Mouse (Mus musculus) heart, embryonic 12.5 days (tissue): ENCODE measurements at regions not wholly inside any gene's neighbourhood (a gene's known extent, or its start where the extent isn't known, plus 50 kb on each side); places are given as distances from the start of the nearest gene placed in this dataset.

Experiments
- ATAC-seq: fragments of 200-750 bp; cut with Nextera tagmentation; 2 replicates; pipeline ENCODE4 v1.8.0; 2017; ENCODE audit warnings: moderate TSS enrichment, moderate library complexity; ENCODE audit not compliant: insufficient number of reproducible peaks, low FRiP score
- H3K27ac ChIP-seq: fragments of 300-500 bp; sonication (generic); 2 replicates; pipeline ENCODE4 v1.5.1; 2016; ENCODE audit warnings: mild to moderate bottlenecking, moderate library complexity; ENCODE audit not compliant: poor library complexity, severe bottlenecking
- H3K27me3 ChIP-seq: fragments of 300-500 bp; sonication (generic); replicated peaks from 2 replicates; pipeline ENCODE4 v1.6.1; 2016; ENCODE audit warnings: mild to moderate bottlenecking, moderate library complexity
- H3K36me3 ChIP-seq: fragments of 300-500 bp; sonication (generic); 2 replicates; pipeline ENCODE4 v1.6.1; 2016; ENCODE audit warnings: mild to moderate bottlenecking, moderate library complexity
- H3K4me1 ChIP-seq: fragments of 300-500 bp; sonication (generic); replicated peaks from 2 replicates; pipeline ENCODE4 v1.6.1; 2016; ENCODE audit warnings: mild to moderate bottlenecking
- H3K4me2 ChIP-seq: fragments of 300-500 bp; sonication (generic); 2 replicates; pipeline ENCODE4 v1.6.1; 2016; ENCODE audit warnings: mild to moderate bottlenecking, moderate library complexity
- H3K4me3 ChIP-seq: fragments of 300-500 bp; sonication (generic); 2 replicates; pipeline ENCODE4 v1.5.1; 2016; ENCODE audit warnings: mild to moderate bottlenecking
- H3K9ac ChIP-seq: fragments of 300-500 bp; sonication (generic); 2 replicates; pipeline ENCODE4 v1.6.1; 2016; ENCODE audit warnings: mild to moderate bottlenecking, moderate library complexity
- H3K9me3 ChIP-seq: fragments of 300-500 bp; sonication (generic); replicated peaks from 2 replicates; pipeline ENCODE4 v1.6.1; 2016; ENCODE audit warnings: mild to moderate bottlenecking, moderate library complexity
- WGBS: fragments of 180-500 bp; shearing (Covaris S2); methylation state at CpG from one replicate; pipeline ENCODE4 v1.1.7; 2016; 5-methylcytosine and 5-hydroxymethylcytosine counted together

DNA sequence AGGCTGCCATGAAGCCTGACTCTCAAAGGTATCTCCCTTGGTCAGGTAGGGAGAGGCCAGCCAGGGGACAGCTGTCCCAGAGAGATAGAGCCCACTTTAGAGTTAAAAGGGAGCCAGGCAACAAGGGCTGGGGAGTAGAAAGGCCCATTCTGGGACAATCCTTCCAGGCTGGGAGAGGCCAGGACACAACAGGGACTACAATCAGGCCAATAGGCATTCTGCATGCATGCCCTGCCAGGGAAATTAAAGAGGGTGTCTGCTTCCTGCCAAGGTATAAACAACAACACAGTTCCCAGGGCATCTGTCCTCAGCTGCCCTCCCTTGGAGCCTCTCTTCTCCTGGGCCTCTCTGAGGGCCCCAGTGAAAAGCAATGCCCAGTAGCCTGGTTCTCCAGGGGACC, 437.8 kb downstream of the Cd83 start:
- H3K27ac ChIP-seq, result peak overlapping the region; percentile 3; the same call in 1 of the 2 replicates
- no peak overlapping the region for H3K4me3 ChIP-seq
- H3K27me3 ChIP-seq, result no peaks in the 10 kb centered on the region
- H3K9ac ChIP-seq, result no peak overlapping the region
- ATAC-seq, result peak; percentile 80; the same call in 1 of the 2 replicates
- H3K4me1 ChIP-seq, result peaks cover 14% of the 10 kb centered on the region
- peaks cover 15% of the 10 kb centered on the region for H3K9me3 ChIP-seq
- H3K4me2 ChIP-seq, result no peak overlapping the region
- H3K36me3 ChIP-seq, result peaks cover 3% of the 10 kb centered on the region; the same call in 1 of the 2 replicates

DNA sequence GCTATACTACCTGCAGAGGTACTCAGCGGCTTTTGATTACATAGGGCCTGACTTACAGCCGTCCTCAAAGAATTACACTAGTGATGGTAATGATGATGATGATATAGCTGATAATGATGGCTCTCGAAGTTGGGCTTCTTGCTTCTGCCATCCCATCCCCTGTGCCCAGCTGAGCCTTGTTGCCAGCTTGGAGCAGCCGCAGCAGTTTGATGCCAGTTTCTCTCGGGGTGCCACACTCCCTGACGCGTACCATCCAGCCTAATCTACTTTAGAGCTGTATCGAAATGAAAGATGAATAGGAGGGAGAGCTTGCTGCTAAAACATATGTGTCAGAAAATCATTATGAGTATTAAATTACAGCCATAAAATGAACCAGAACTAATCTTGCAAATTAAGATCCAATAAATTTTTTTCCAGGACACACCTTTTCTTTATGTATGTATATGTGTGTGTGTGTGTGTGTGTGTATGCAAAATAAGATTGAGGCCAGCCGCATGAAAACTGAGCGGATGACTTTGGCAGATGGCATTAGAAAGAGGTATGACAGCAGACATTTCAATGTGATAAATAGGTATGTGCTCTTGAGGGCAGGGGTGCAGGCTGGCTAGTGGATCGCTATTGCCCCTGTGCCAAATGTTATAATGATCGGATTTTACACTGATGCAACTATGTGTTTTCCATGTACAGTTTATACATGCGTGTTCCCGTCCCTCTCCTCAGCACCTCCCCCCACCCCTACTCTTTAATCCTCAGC, 443.3 kb downstream of the Cd83 start:
- Histone ChIP-seq H3K9me3 (peaks cover 15% of the 10 kb centered on the region), H3K4me3 (no peak overlapping the region), H3K27me3 (no peaks in the 10 kb centered on the region), H3K27ac (peak overlapping the region; percentile 79; the same call in 1 of the 2 replicates), H3K4me1 (peaks cover 43% of the 10 kb centered on the region), H3K36me3 (peaks cover 3% of the 10 kb centered on the region; the same call in 1 of the 2 replicates), H3K9ac (no peak overlapping the region), H3K4me2 (peak overlapping the region; percentile 45; the same call in 1 of the 2 replicates)
- 85% methylated on average over 14 of the region's 14 CpGs for WGBS
- no peak for ATAC-seq

DNA sequence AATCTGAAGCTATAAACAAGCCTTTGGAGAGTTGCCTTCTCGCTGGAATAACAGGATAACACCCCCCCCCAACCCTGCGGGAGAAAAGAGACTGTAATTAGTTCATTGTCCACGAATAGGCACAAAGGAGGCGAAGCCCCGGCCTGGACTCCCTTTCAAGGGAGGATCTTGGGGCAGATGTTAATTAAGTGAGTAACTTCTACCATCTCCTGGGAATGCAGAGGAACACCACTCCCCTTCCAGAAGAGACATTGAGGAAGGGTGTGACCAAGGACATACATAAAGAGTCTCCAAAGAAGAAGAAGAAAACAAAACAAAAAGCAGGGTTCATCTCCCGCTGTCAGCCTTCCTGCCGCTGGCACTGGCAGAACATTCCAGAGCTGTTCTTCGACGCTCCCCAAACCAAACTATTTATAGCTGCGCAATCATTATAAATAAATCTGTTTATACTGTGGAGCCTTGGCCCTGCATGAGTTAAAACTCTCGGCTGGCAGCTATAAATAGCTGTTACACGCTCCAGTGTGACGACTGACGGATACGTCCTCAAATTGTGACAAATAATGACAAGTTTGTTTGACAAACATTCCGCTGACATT, 444.1 kb downstream of the Cd83 start:
- ATAC-seq, result no peak; the same call in 1 of the 2 replicates
- no peaks in the 10 kb centered on the region for H3K27me3 ChIP-seq
- H3K4me2 ChIP-seq, result peak overlapping the region; percentile 45
- WGBS, result 14% methylated on average over 16 of the region's 16 CpGs
- H3K9ac ChIP-seq, result 0 out of 2 replicates have a peak overlapping the region, but pooled peaks have one; percentile 12
- H3K27ac ChIP-seq, result peak overlapping the region; percentile 79
- H3K9me3 ChIP-seq, result peaks cover 15% of the 10 kb centered on the region
- peak overlapping the region; percentile 13 for H3K4me3 ChIP-seq
- peaks cover 3% of the 10 kb centered on the region; the same call in 1 of the 2 replicates for H3K36me3 ChIP-seq
- peaks cover 43% of the 10 kb centered on the region for H3K4me1 ChIP-seq

DNA sequence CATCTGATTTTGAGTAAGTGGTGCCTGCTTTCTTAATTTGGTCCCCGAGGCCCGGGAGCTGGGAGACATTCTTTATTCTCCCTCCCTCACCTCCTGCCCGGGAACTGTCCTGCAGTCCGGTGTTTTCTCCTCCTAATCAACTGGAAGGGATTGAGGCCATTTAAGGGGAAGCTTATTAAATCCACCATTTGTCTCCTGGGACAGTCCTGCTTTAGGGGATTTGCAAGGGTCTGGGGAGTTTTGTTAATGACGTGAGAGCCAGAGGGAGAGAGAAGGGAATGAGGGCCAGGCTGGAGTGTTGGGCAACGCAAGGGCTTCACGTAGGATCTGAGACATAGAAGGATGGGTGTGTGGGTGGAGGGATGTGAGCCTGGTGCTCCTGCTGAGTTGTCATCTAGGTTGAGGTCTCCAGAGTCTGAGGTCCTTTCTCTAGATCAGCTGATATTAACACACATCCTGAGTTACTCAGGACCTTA, 444.6 kb downstream of the Cd83 start:
- Histone ChIP-seq H3K4me2 (peak overlapping the region; percentile 45), H3K27ac (peak overlapping the region; percentile 79), H3K27me3 (no peaks in the 10 kb centered on the region), H3K4me3 (peak overlapping the region; percentile 13), H3K4me1 (peaks cover 43% of the 10 kb centered on the region), H3K9me3 (peaks cover 10% of the 10 kb centered on the region), H3K9ac (peak overlapping the region; percentile 12; the same call in 1 of the 2 replicates), H3K36me3 (peaks cover 3% of the 10 kb centered on the region; the same call in 1 of the 2 replicates)
- WGBS, result 11% methylated on average over 7 of the region's 7 CpGs
- peak; percentile 20; the same call in 1 of the 2 replicates for ATAC-seq

DNA sequence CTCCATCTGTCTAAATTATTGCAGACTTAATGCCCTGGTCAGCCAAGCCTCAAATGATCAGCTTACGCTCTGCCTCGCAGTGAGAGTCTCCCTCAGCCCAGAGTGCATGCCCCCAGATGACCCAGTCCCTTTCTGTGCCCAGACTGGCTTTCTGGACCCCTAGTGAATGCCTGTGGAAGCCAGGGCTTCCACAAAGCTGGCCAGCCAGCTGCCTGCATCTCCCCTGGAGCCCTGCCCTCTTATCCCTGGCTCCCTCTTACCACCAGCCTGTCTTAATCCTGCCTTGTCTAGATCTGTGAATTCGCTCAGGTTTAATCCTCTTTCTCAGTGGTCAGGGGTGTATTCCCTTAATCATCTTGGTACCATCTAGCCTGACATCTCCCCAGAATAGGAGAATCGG, 446.8 kb downstream of the Cd83 start:
- Histone ChIP-seq H3K9me3 (no peaks in the 10 kb centered on the region), H3K36me3 (no peaks in the 10 kb centered on the region), H3K4me3 (no peak overlapping the region), H3K9ac (no peak overlapping the region), H3K4me2 (no peak overlapping the region), H3K27ac (no peak overlapping the region), H3K4me1 (peaks cover 43% of the 10 kb centered on the region), H3K27me3 (no peaks in the 10 kb centered on the region)
- WGBS, result 58% methylated on average over 4 of the region's 4 CpGs
- ATAC-seq, result no peak

DNA sequence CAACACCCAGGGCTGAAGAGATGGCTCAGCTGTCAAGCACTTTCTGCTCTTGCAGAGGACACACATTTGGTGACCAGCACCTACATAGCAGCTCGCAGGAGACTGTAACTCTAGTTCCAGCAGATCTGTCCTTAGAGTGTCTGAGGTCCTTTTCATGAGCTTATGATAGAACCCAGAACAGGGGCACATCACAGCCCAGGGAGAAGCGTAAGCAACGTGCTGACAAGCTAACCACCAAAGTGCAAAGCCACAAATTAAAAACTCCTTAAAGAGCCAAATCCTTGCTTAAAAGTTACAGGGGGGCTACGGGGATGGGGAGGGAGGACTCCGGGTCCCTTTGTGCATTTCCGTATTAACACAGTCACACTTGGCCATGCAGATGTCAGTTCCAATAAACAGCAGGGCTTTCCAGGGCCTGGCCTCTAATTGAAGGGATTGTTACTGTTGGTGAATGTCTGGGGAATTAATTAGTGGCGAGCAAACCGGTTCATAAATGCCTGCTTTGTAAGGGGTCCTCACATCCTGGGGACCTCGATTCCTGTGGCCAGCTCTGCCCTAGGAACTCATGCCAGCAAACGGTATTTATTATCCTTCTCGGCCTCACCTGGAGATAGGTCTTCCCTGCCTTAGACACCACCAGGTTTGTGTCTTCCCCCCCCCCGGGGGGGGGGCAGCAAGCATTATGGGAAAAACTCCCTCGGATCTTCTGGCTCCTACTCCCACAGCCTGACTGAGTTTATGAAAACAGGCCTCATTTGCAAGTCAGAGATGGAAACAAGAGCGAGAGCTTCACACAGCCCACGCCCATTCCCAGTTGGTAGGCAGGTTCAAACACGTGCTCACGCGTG, 447.5 kb downstream of the Cd83 start:
- no peak for ATAC-seq

DNA sequence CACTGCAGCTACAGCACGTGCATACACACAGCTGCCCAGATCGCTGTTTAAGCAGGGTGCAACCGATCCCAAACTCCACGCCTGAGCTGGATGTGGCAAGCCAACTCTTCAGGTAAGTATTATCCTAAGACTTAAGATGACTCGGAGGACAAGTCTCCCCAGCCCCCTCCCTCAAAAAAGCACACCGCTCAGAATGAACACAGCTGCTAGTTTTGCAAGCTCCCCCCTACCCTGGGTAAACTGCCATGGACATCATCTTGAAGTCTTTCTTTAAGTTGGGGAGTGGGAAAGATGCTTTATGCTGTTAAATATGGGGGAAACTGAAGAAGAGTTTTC, 448.1 kb downstream of the Cd83 start:
- H3K4me3 ChIP-seq, result no peak overlapping the region
- no peaks in the 10 kb centered on the region for H3K36me3 ChIP-seq
- WGBS, result 84% methylated on average over 6 of the region's 6 CpGs
- H3K4me2 ChIP-seq, result no peak overlapping the region
- H3K9ac ChIP-seq, result no peak overlapping the region
- no peaks in the 10 kb centered on the region for H3K27me3 ChIP-seq
- peaks cover 45% of the 10 kb centered on the region for H3K4me1 ChIP-seq
- no peaks in the 10 kb centered on the region for H3K9me3 ChIP-seq
- no peak for ATAC-seq
- no peak overlapping the region for H3K27ac ChIP-seq

More for the DNA sequence above, 447.5 kb downstream of the Cd83 start:
- no peak overlapping the region for H3K9ac ChIP-seq
- no peaks in the 10 kb centered on the region for H3K36me3 ChIP-seq
- 57% methylated on average over 18 of the region's 18 CpGs for WGBS
- H3K4me3 ChIP-seq, result no peak overlapping the region
- H3K27me3 ChIP-seq, result no peaks in the 10 kb centered on the region
- H3K27ac ChIP-seq, result no peak overlapping the region
- H3K4me2 ChIP-seq, result no peak overlapping the region
- peaks cover 43% of the 10 kb centered on the region for H3K4me1 ChIP-seq
- H3K9me3 ChIP-seq, result no peaks in the 10 kb centered on the region

DNA sequence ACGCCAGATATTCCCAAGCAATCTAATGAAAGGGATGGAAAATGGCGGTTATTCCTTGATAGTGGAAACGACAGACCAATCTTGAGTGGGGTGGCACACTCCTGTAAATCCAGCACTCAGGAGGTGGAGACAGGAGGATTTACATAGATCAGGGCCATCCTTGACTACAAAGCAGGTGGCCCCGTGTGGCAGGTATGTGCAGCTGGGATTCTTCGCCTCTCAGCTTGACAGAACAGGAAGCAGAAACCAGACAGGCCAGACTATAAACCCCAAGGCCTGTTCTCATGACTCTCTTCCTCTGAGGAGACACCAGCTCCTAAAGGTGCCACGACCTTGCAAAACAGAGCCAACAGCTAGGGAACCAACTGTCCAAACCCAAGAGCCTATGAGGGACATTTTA, 449.7 kb downstream of the Cd83 start:
- H3K36me3 ChIP-seq, result no peaks in the 10 kb centered on the region
- no peak overlapping the region for H3K27ac ChIP-seq
- no peak for ATAC-seq
- peaks cover 44% of the 10 kb centered on the region for H3K4me1 ChIP-seq
- no peaks in the 10 kb centered on the region for H3K9me3 ChIP-seq
- no peak overlapping the region for H3K4me2 ChIP-seq
- WGBS, result 68% methylated on average over 6 of the region's 6 CpGs
- H3K9ac ChIP-seq, result no peak overlapping the region
- no peaks in the 10 kb centered on the region for H3K27me3 ChIP-seq
- H3K4me3 ChIP-seq, result no peak overlapping the region

DNA sequence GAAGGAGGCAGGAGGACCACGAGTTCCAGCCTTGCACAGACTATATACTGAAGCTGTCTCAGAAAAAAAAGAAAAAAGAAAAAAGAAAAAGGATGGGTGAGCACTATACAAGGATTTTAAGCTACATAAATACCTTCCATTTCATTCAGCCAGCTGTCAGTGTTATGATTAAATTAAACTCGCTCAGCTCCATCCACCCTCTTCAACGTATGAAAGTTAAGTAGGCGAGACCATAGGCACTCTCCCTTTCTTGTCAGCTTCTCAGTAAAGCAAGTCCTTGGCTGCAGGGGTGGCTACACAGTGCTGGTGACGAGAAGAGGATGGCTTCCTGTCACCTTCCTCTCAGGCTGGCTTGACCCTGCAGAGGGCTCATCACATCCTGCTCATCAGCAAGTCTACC, 450.7 kb downstream of the Cd83 start:
- no peaks in the 10 kb centered on the region for H3K36me3 ChIP-seq
- ATAC-seq, result no peak
- WGBS, result 76% methylated on average over 5 of the region's 5 CpGs
- no peak overlapping the region for H3K4me2 ChIP-seq
- H3K4me1 ChIP-seq, result peaks cover 36% of the 10 kb centered on the region
- no peaks in the 10 kb centered on the region for H3K9me3 ChIP-seq
- H3K4me3 ChIP-seq, result no peak overlapping the region
- H3K9ac ChIP-seq, result no peak overlapping the region
- no peaks in the 10 kb centered on the region for H3K27me3 ChIP-seq
- no peak overlapping the region for H3K27ac ChIP-seq

DNA sequence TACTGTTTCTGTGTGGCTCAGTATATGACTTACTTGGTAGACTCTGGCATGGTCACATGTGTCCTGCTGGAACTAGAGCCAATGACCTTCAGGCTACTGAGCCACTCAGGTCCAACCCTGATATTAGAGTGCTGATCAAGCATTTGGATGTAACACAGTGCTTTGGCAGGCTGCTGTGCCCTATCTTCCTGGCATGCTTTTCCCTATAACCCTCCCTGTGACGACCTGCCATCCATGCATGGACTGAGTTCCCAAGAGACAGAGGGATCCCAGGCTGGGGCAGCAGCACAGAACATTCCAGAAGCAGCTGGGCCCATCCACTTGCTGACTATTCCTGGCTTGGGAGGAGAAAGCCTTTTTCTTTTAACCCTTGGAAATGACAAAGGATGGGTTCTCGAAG, 451.4 kb downstream of the Cd83 start:
- no peak for ATAC-seq
- Histone ChIP-seq H3K27me3 (no peaks in the 10 kb centered on the region), H3K9me3 (no peaks in the 10 kb centered on the region), H3K9ac (no peak overlapping the region), H3K4me3 (no peak overlapping the region), H3K27ac (no peak overlapping the region), H3K36me3 (no peaks in the 10 kb centered on the region), H3K4me1 (peaks cover 31% of the 10 kb centered on the region), H3K4me2 (no peak overlapping the region)
- 75% methylated on average over 2 of the region's 2 CpGs for WGBS

DNA sequence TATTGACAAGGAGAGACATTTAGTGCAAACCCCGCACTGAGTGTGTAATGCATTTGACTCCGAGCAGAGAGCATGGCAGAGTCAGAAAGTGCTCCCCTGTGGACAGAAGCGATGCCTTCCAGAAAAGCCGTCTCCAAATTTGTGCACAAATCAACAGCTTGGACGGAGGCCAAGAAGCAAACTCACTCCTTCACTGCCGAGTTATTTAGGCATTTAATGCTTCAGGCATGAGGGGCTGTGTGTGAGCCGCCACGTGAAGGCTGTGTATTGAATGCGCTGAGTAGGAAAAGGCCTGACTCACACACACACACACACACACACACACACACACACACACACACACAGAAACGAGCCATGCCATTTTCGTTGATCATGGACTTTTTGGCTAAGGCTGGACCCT, 453.7 kb downstream of the Cd83 start:
- WGBS, result 44% methylated on average over 11 of the region's 11 CpGs
- Histone ChIP-seq H3K27ac (peak overlapping the region; percentile 49; the same call in 1 of the 2 replicates), H3K4me1 (peaks cover 13% of the 10 kb centered on the region), H3K9ac (no peak overlapping the region), H3K4me2 (no peak overlapping the region; the same call in 1 of the 2 replicates), H3K9me3 (no peaks in the 10 kb centered on the region), H3K27me3 (no peaks in the 10 kb centered on the region), H3K36me3 (no peaks in the 10 kb centered on the region), H3K4me3 (no peak overlapping the region)
- no peak; the same call in 1 of the 2 replicates for ATAC-seq
